Mouse (Mus musculus) left cerebral cortex, adult 2 months (tissue): ENCODE measurements around the gene Hoxa7. TPM values are rescaled to one million over a fixed set of nuclear protein-coding genes. Genes with fewer than 3 reads are reported as not detected.

Experiments used
- DNase-seq, 2 experiments: peaks; one replicate each; pipeline ENCODE4 v3.0.0; 2021 to 2022; ENCODE audit warnings: low spot score in 2 of 2, mixed read lengths in 1 of 2; ENCODE audit errors: extremely low spot score in 1 of 2
- H3K27ac ChIP-seq: fragments of 200-600 bp; 2 replicates; pipeline ENCODE4 v1.8.1; 2022
- H3K4me3 ChIP-seq: fragments of 200-600 bp; 2 replicates; pipeline ENCODE4 v1.8.1; 2022
- CTCF ChIP-seq: fragments of 200-600 bp; IDR thresholded peaks from 2 replicates; pipeline ENCODE4 v1.8.1; 2022; ENCODE audit warnings: antibody characterized with exemption, mild to moderate bottlenecking, moderate library complexity
- intact Hi-C: fragments of 180-260 bp; cut with DNase I; formaldehyde crosslinking; loops from one replicate; pipeline ENCODE4 v1.15.1; 2025
- total RNA-seq, 2 experiments: library from RNA; stranded (reverse); gene quantifications; 2 replicates each; pipeline ENCODE4 v1.2.3; 2021

The Hoxa7 gene
- total RNA-seq, 2 experiments from 2014 or later = not detected

DNA sequence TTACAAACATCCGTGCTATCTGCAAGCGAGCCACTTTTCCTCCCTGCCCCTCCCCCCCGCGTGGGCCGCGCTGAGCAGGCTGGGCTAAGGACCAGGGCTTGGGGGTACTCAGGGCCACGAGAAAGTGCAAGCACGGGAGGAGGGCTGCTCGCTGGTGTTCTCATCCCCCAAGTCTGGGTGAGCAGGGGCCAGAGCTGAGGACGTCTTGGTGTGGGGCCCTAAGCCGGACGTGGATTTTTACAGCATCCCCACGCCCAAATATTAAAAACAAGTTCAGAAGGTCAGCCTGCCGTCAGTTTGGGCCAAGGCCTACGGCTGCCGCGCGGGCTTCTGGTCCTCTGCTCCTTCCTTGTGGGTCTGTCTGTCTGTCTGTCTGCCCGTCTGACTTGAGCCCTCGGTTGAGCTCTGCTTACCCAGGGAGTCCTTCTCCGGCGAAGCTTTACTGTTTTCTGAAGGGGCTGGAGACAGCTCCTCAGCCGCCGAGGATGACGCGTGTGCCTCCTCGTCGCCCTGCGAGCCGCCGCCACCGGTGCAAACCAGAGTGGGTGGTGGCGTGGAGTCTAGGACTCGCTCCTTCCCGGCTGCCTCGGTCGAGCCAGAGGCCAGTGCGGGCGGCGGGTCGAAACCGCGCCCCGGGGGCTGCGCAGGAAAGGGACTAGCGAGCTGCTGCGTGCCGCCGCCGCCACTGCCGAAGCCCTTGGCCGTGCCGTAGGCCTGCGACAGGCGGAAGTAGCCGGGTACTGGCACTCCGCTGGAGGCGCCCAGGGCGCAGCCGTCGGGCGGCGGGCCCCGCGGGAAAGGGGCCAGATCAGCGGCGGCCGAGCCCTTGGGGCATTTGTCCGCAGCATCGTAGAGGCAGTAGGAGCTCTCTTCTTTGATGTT lies 12.1 kb upstream of the Hoxa7 start:
- intact Hi-C loops = no loop called here

GRCm38 (mm10) chr6:52232984-52233545 lies 11.4 kb upstream of the Hoxa7 start:
- intact Hi-C loops = no loop called here
- Histone ChIP-seq H3K27ac (no peak overlapping the region), H3K4me3 (no peak overlapping the region)
- no peak for TF ChIP-seq CTCF
- DNase-seq = no peak

More for the DNA sequence above, 12.1 kb upstream of the Hoxa7 start:
- H3K4me3 ChIP-seq = no peak overlapping the region
- DNase-seq = no peak
- H3K27ac ChIP-seq = no peak overlapping the region
- no peak for TF ChIP-seq CTCF

DNA sequence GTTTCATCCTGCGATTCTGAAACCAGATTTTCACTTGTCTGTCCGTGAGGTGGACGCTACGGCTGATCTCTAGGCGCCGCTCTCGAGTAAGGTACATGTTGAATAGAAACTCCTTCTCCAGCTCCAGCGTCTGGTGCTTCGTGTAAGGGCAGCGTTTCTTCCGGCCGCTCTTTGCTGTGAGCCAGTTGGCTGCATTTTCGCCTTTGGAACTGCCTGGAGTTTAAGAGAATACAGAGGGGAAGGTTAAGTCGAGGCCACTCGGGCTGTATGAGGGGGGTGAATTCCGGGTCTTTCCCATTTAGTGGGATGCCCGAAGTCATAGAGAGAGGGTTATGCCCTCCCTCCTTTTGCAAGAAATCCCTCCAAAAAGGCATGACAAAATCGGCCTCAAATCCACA lies 10.9 kb upstream of the Hoxa7 start:
- no peak for DNase-seq
- TF ChIP-seq CTCF = no peak
- H3K27ac ChIP-seq = no peak overlapping the region
- no peak overlapping the region for H3K4me3 ChIP-seq
- intact Hi-C loops = no loop called here

- TF ChIP-seq CTCF = no peak
- Histone ChIP-seq H3K4me3 (no peak overlapping the region), H3K27ac (no peak overlapping the region)
- DNase-seq = no peak
- intact Hi-C loops = no loop called here
Measured at GRCm38 (mm10) chr6:52231885-52232567, 10.4 kb upstream of the Hoxa7 start.

DNA sequence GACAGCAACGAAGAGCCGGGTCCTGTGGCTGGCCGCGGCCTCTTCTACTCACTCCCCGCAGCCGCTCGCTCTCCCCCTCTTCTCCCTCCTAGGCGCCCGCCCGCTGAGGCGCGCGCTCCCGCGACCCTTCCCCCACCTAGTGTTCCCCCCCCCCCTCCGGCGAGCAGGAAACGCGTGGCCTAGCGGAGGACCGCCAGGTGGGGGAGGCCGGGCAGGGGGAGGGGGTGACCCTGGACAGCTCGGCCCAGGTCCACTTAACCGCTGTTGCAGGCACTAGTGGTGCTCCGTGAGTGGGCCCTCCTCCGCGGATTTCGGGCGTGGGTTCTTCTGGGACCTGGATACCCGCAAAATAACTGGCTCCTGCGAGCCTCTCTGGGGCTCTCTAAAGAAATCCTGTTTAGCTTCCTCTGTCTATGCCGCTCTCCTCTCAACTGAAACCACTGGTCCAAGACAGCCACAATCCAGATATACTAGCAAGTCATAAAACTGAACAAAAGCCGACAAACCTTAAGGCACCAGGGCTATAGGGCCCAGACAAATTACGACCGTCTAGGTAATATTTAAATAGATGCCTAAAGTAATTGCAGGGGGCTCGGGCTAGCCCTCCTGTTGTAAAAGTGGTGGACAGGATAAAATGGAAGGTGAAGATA lies 9.0 kb upstream of the Hoxa7 start, which contains the start of gene Hoxa9:
TSS of gene Hoxa9 (minus strand) at position 574 of the 650 bp plus-strand sequence.
- no peak within 1 kb of the TSS for H3K4me3 ChIP-seq
- intact Hi-C loops = no loop called here
- H3K27ac ChIP-seq = no peak within 1 kb of the TSS
- TF ChIP-seq CTCF = no peak
- no peak for DNase-seq

DNA sequence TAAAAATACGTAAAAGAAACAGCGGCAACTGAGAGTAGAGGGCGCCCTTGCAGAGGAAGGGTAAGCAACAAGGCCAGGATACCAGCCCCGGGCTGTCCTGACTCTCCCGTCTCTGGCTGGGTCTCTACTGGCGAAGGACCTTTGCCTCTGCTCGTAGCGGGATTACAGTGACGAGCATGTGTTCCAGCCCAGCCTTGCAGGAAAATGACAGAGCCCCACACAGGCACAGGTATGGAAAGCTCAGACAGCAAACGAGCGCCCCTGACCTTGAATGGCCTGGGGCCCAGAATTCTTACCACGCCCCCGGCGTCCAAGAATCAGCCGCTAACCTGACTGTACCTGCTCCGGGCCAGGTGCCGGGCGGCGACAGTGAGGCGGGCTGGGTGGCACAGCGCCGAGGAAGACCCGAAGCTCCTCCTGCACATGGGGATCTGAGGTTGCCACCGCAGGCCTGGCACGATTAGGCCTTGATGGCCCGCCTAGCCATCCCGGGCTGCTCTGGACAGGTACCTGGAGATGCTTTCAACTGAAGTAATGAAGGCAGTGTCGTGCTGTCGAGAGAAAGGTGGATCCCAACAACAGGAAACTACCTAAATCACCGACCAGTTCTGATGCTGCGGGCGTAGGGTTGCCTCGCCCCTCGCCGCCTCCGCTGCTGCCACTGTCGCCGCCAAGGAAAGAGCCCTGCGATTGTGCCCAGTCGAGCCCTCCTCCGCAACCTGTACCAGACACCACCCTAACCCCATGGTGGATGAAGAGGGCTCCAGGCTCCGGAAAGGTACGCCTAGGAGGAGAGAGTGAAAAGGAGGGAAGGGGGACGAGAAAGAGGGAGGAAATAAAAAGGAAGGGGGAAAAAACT lies 8.1 kb upstream of the Hoxa7 start:
- H3K4me3 ChIP-seq = no peak overlapping the region
- no peak overlapping the region for H3K27ac ChIP-seq
- no peak for DNase-seq
- no peak for TF ChIP-seq CTCF
- intact Hi-C loops = loop anchor here (10.0 kb wide), 1 partner anchor 845 kb away; no protein-coding TSS in a partner anchor

DNA sequence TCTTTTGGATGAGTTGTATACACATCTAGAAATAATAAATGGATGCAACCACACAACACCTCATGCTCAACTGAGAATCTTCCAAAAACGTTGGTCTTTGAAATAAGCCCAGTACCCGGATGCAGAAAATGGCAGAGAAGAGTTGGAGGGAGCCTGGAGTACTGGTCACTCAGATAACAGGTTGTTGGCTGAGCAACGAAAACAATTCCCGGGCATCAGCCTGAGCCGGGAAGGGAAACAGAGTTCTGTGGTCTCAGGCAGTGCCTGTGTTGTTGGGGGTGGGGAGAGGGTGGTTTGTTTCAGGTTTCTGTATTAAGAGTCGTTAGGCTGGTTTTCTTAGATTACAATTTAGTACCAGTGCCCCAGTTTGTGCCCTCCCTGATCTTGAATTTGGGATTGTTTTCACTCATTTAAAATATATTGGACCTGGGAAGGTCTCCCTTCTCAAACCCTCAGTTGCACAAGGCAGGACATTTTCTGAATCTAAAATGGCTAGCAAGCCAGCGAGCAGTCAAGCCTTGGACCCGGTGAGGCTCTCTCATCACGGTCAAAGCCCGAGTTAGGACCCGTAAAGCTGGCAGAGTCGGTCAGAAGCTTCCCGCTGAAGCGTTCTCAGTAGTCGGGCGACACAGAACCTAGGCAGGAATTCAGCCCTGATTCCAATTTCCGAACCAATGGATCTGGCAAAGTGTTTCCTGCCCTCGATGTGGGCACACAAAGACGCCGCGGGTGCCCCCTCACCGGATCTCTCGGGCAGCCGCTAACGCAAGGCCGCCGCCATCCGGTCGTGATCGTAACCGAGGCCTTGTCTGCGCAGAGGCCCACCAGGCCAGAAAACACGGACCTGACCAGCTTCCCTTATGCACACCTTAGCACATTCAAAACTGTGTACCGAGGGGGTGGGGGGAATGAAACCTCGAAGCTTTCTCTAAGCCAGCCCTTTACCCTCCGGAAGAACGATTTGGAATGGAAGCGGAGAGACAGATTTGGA lies 7.1 kb upstream of the Hoxa7 start:
- no peak for DNase-seq
- intact Hi-C loops = loop anchor here (10.0 kb wide), 1 partner anchor 844 kb away; no protein-coding TSS in a partner anchor
- H3K4me3 ChIP-seq = no peak overlapping the region
- TF ChIP-seq CTCF = no peak
- H3K27ac ChIP-seq = no peak overlapping the region

DNA sequence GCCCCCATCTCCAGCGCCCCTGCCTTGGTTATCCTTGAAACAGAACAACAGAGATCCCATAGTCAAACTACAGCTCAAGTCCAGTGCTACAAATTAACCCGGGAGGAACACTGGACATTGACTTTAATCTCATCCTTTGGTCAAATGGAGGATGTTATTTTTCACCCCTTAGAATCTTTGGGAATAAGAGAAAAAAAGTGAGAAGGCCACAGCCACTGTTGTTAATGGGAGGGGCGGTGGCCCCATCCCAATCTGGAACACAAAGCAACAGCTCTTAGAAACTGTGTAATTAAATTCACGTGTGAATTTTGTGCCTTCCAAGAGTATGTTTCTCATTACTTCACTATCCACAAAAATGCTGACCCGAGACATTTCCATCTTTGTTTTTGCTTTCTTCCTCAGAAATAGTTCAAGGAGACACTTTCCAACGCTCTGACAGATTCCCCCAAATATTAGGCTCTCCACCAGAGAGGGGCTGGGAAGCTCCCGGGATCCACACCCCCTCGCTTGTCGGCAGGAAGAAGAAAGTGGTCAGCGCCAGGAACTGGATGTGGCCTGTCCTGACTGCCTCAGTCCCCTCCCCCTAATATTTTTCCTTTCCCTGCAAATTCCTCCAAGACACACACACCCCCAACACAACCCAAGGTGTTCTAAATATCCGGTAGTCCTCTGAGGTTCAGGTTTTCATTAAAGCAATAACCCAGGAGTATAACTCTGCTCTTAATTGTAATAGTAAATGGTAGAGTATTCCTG lies 6.0 kb upstream of the Hoxa7 start:
- DNase-seq = no peak
- TF ChIP-seq CTCF = no peak
- H3K27ac ChIP-seq = no peak overlapping the region
- intact Hi-C loops = loop anchor here (10.0 kb wide), 1 partner anchor 843 kb away; no protein-coding TSS in a partner anchor
- H3K4me3 ChIP-seq = no peak overlapping the region

DNA sequence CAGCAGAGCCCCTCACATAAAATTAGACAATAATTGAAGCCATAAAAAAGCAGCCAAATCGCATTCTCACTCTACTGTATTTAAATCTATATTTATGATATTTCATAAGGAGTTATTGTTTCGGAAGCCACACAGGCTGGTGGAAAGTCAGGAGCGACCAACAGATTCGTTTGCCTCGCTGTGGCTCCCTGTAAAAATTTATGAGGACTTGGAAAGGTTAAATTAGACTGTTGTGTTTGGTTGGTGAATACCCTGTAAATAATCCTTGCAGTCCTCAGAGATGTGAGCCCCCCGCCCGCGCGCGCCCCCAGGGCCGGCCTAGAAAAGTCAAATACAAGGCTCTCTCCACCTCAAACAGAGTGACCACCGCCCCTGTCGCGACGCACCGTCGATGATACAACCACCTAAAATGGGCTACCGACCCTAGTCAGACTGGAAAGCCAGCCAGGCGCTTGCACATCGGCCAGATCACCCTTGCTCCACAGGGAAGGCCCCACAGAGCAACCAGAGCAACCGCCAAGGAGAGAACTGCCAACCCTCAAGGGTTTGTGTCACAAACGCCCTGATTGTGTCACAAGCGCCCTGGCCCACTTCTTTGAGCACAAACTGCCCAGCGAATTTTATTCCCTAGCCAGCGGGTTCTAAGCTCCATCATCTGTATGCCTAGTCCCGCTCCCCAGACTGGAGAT lies 5.1 kb upstream of the Hoxa7 start:
- no peak for DNase-seq
- H3K4me3 ChIP-seq = no peak overlapping the region
- intact Hi-C loops = loop anchor here (10.0 kb wide), 1 partner anchor 842 kb away; no protein-coding TSS in a partner anchor
- no peak for TF ChIP-seq CTCF
- no peak overlapping the region for H3K27ac ChIP-seq
